Mouse (Mus musculus) urinary bladder, postnatal 25 days (tissue): ENCODE measurements around the gene Crtc1.

Source experiments
- DNase-seq: peaks from one replicate; pipeline ENCODE4 v3.0.0; 2022; ENCODE audit warnings: low spot score

Crtc1 gene

GRCm38 (mm10) chr8:70462516-70462813 is 23.1 kb upstream of the Crtc1 start:
- no peak for DNase-seq

DNA sequence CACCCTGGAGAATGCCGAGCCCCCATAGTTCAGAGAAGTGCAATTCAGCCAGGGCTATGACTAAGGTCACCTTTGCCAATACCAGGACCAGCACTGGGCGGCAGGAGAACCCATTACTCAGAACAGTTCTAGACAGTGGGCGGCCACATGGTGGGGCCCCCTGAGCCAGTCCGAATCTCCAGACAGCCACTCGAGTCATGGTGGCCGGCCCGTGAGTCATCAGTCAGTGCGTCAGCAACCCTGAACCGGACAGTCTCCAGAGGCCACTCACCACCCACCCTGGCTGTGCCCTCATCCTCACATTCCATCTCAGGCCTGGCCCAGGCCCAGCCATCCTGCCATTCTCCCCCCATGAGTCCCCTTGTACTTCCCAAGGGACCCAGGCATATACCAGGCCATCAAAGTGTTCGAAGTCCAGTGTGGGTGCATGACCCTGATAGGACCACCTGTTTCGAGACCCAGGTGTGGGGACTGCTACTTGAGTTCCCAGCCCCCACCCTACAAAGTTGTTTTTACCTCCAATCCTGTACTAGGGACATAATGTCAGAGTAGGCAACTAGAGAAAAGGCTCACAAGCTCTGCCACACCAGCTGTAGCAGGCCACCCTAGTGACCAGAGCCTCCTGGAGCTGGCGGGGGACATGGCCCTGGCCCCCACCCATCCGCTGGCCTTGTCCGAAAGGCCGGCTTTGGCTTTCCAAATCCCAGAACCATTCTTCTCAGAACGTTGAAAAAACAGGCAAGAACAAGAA is 22.6 kb upstream of the Crtc1 start:
- no peak for DNase-seq

- DNase-seq: no peak
These were observed 21.2 kb upstream of the Crtc1 start for GRCm38 (mm10) chr8:70460606-70461005.

GRCm38 (mm10) chr8:70460199-70460598 is 20.8 kb upstream of the Crtc1 start:
- DNase-seq: no peak

GRCm38 (mm10) chr8:70459636-70460035 is 20.3 kb upstream of the Crtc1 start:
- no peak for DNase-seq

- no peak for DNase-seq
These were observed 19.1 kb upstream of the Crtc1 start for GRCm38 (mm10) chr8:70458462-70458861.

- DNase-seq: no peak
These were observed 18.5 kb upstream of the Crtc1 start for GRCm38 (mm10) chr8:70457882-70458281.

GRCm38 (mm10) chr8:70456996-70457395 is 17.6 kb upstream of the Crtc1 start:
- DNase-seq: no peak

DNA sequence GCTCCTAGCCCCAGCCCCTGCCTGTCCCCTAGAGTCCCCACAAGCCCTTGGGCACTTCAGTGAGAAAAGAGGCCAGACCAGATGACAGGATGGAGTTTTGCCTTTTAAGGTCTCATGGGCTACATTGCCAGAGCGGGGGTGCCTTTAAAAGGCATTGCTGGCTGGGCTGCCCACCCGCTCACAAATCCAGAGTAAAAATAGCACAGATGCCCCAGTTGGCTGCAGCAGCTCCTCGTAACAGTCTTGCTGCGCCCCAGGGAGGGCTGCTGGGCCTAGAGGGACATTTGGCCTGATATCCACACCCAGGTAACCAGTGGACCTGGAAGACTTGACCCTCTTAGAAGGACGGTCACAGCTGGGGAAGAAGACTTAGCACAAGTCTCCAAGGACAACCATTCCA is 14.5 kb upstream of the Crtc1 start:
- no peak for DNase-seq

DNA sequence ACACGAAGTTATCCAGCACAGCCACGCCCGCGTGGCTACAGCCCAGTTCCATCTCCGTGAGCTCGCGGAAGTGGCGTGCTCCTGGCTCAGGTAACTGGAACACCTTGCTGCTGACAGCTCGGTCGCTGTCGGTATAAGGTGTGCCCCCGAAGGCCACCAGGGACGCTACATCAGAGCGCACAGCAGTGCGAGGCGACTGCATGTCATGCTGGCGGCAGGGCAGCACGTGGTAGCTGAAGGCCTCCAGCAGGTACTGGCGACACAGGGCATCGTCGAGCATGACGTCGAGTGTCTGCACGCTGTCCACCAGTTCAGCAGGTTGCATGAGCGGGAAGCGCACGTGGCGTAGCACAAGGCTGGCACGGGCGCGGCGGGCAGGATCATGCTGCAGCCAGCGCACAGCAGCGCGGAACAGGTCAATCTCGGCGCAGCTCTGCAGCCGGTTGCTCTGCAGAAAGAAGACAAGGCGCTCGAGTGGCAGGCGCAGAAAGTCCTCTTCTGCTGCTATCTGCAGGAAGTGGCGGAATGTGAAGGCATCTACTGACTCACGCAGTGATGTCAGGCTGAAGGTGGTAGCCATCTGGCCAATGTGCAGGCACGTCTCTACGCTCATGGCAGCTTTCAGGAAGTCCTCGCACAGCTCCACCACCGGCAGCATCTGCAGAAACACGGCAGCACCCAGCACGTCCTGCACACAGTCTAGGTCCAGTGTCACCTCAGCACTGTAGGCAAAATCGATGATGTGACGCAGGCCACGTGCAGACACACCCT is 13.0 kb upstream of the Crtc1 start:
- DNase-seq: no peak

GRCm38 (mm10) chr8:70447639-70448420 is 8.5 kb upstream of the Crtc1 start:
- no peak for DNase-seq

- no peak for DNase-seq
These were observed 6.6 kb upstream of the Crtc1 start for GRCm38 (mm10) chr8:70445988-70446387.

DNA sequence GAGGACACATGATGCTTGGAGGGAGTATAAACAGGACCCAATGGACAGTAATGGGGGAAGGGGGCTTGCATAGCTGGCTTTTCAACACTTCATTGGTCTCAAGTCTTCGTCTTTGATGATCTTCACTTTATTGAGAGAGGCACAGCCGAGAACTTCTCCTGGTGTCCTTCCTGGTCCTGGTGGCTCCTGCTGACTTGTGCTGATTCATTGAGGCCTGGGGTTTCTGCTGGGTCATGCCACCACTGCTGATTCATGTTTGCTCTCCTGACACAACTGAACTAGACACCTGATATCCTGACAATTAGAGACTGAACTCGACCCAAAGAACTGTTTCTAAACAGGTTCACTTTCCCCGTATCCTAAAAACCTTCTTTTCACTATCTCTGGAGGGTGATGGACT is 3.9 kb upstream of the Crtc1 start:
- no peak for DNase-seq

GRCm38 (mm10) chr8:70441565-70441964 is 2.2 kb upstream of the Crtc1 start:
- no peak for DNase-seq

DNA sequence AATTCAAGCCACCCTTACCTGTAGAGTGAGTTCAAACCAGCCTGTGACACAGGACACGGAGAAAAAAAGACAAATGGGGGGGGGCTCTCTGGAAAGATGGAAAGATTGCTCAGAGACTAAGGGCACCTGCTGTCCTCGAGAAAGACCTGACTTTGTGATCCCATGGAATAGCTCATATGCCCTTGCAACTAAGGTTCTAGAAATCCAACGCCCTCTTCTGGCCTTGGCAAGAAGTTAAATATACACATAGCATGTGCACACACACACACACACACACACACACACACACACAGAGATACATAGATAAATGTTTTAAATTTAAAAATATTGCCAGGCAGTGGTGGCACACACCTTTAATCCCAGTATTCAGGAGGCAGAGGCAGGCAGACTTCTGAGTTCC is 867 bp upstream of the Crtc1 start:
- no peak for DNase-seq

DNA sequence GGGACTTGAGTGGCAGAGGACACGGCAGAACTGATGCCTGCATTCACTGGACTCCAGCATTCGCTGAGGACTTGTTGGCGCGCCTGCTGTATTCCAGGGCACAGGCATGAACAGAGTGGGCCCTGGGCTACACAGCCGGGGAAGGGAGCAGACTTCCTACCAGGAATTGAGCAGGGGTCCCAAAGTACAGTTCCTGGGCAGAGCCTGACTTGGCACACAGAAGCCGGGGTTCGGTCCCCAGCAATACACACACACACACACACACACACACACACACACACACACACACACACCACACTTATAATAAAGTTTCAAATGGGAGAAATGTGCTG is 435 bp upstream of the Crtc1 start:
- no peak for DNase-seq

- DNase-seq: no peak
These were observed 956 bp downstream of the Crtc1 start for GRCm38 (mm10) chr8:70438423-70438822.

DNA sequence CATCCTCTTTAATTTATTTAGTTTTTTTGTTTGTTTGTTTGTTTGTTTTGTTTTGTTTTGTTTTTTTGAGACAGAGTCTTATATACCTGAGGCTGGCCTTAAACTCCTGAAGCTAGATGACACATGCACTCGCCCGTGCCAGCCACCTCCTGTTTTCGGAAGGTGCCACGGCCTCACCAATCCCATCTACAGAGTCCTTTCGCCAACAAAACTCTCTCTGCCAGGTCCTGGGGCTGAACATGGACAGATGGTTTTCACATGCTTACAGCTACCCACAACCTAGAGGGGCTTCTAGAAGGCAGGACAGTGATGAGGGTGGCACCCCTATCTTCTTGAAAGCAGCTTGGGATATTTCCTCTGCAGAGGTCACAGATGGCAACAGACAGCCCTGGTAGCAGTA is 4.2 kb downstream of the Crtc1 start:
- DNase-seq: no peak

GRCm38 (mm10) chr8:70432991-70433536 is 6.3 kb downstream of the Crtc1 start:
- DNase-seq: no peak

GRCm38 (mm10) chr8:70431213-70431612 is 8.2 kb downstream of the Crtc1 start:
- no peak for DNase-seq

- no peak for DNase-seq
These were observed 13.0 kb downstream of the Crtc1 start for GRCm38 (mm10) chr8:70426300-70426907.

- no peak for DNase-seq
These were observed 16.7 kb downstream of the Crtc1 start for GRCm38 (mm10) chr8:70422722-70423121.
